Mouse (Mus musculus): Measurements from ENCODE around the gene Tet2. TPM values are rescaled to one million over a fixed set of nuclear protein-coding genes. Genes with fewer than 3 reads are reported as not detected.

Tet2 gene
- total and polyA plus RNA-seq, 2 experiments from 2014 or later, result 17.2 to 46.5 TPM

DNA sequence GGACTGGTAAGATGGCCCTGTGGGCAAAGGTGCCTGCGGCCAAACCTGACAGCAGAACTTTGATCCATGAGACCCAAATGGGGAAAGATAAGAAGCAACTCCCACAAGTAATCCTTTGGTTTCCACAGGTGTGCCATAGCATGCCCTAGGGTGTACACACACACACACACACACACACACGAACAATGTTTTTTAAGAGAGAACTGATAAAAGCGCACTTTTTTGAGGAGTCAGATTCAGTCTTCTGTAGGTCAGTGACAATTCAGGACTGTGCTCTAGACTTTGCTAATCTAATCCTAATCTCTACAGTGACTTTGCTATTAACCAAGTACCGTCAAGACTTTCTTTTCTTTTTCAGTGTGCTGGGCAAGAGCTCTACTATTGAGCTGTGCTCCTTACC is 9.2 kb upstream of the Tet2 start:
- DNase-seq (ENCODE audit: low spot score) (no peak), ATAC-seq (ENCODE audit: low FRiP score) (no peak)
- no peak for TF ChIP-seq CTCF (IDR thresholded peaks at IDR 0.05)
- H3K4me3 ChIP-seq (ENCODE audit: low read depth, low read length), result no peak overlapping the region
- H3K9ac ChIP-seq (replicated peaks; ENCODE audit: low read length, poor library complexity, severe bottlenecking), result no peak overlapping the region
- H3K27me3 ChIP-seq (ENCODE audit: insufficient read depth, low read length), result no peaks in the 10 kb centered on the region
- WGBS, result 94% methylated on average over 4 of the region's 4 CpGs
- H3K4me2 ChIP-seq (ENCODE audit: low read depth, low read length, poor library complexity, severe bottlenecking), result no peak overlapping the region
- H3K9me3 ChIP-seq (ENCODE audit: low read length), result no peaks in the 10 kb centered on the region
- H3K27ac ChIP-seq (ENCODE audit: low read depth, low read length), result no peak overlapping the region
- no peaks in the 10 kb centered on the region for H3K36me3 ChIP-seq (ENCODE audit: insufficient read depth, low read length)
- no peaks in the 10 kb centered on the region for H3K4me1 ChIP-seq (ENCODE audit: insufficient read depth, low read length)

DNA sequence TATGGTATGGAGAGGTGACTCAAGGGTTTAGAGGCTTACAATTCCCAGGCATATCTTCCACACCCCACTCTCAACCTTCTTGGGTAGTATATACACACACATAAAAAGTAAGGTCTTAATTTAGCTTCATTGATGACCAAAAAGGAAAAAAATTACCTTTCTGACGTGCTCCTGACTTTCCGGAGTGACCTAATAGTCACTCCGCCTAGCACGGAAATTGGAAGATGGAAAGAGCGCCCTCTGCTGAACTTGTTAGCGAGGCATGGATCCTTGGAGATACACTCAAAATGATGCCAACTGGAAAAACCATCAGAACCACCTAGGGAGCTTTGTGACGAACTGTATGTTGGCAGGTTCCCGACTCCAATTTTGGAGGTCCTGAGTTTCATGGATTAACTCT is 7.0 kb upstream of the Tet2 start:
- Histone ChIP-seq H3K36me3 (ENCODE audit: insufficient read depth, low read length) (no peaks in the 10 kb centered on the region), H3K9me3 (ENCODE audit: low read length) (no peaks in the 10 kb centered on the region), H3K4me3 (ENCODE audit: low read depth, low read length) (no peak overlapping the region), H3K4me2 (ENCODE audit: low read depth, low read length, poor library complexity, severe bottlenecking) (no peak overlapping the region), H3K27me3 (ENCODE audit: insufficient read depth, low read length) (no peaks in the 10 kb centered on the region), H3K9ac (replicated peaks; ENCODE audit: low read length, poor library complexity, severe bottlenecking) (no peak overlapping the region), H3K4me1 (ENCODE audit: insufficient read depth, low read length) (no peaks in the 10 kb centered on the region), H3K27ac (ENCODE audit: low read depth, low read length) (no peak overlapping the region)
- TF ChIP-seq CTCF (IDR thresholded peaks at IDR 0.05), result peak; percentile 28; the same call in 1 of the 2 replicates
- no peak for DNase-seq (ENCODE audit: low spot score)
- no peak for ATAC-seq (ENCODE audit: low FRiP score)
- WGBS, result 67% methylated on average over 8 of the region's 8 CpGs

DNA sequence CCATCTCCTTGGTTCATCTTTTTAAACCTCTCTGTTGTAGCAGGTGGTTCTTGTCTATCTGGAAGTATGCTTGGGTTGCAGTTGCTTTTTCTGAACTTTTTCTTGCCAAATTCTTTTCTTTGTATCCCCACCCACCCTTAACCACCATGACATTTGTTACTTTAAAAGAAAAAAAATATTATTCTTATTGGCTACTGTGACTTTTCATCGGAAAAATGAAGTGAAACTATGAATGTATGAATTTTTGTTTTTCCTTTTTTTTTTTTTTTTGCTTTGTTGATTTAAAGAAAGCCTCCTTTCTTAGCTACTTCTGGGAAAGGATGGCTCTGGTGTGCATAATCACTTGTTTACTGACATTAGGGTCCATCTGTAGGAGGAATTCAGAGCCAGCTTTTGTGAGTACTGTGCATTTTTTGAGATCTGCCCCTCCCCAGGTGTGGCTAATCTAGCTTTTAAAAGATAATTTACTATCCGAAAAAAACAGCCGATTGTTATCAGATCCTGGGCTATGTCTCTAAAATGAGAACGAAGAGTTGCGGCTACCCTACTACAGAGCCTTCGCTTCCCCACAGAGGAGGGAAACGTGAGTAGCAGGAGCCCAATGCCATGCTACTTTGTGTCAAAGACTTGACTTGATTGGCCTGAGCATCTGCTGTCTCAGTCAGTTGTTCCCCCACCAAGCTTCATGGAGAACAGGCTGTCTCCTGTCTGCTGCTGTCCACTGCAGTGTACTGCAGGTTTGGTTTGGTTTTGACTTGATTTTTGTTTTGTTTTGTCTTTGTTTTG is 4.6 kb upstream of the Tet2 start:
- no peak overlapping the region for H3K4me2 ChIP-seq (ENCODE audit: low read depth, low read length, poor library complexity, severe bottlenecking)
- H3K9me3 ChIP-seq (ENCODE audit: low read length), result no peaks in the 10 kb centered on the region
- ATAC-seq (ENCODE audit: low FRiP score) (no peak), DNase-seq (ENCODE audit: low spot score) (no peak)
- no peak overlapping the region for H3K9ac ChIP-seq (replicated peaks; ENCODE audit: low read length, poor library complexity, severe bottlenecking)
- H3K36me3 ChIP-seq (ENCODE audit: insufficient read depth, low read length), result no peaks in the 10 kb centered on the region
- no peak overlapping the region for H3K27ac ChIP-seq (ENCODE audit: low read depth, low read length)
- H3K27me3 ChIP-seq (ENCODE audit: insufficient read depth, low read length), result no peaks in the 10 kb centered on the region
- no peak for TF ChIP-seq CTCF (IDR thresholded peaks at IDR 0.05)
- H3K4me3 ChIP-seq (ENCODE audit: low read depth, low read length), result no peak overlapping the region
- no peaks in the 10 kb centered on the region for H3K4me1 ChIP-seq (ENCODE audit: insufficient read depth, low read length)
- 73% methylated on average over 7 of the region's 7 CpGs for WGBS

DNA sequence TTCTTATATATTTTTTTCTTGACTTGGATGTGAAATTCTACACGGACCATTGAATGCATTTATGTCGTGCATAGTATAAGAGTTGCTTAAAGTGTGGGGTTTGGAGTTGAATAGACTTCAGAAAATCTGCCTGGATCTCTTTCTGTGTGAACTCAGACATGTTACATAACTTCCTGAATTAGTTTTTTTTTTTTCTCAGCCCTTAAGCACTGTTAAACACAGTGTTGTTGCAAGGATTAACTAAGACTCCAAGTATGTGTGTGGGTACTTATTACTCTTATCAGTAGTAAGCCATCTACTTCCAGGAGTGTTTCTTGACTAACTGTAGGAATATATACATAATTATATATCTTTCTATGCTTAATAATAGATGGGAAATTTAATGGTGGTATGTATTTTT is 3.7 kb upstream of the Tet2 start:
- no peaks in the 10 kb centered on the region for H3K4me1 ChIP-seq (ENCODE audit: insufficient read depth, low read length)

DNA sequence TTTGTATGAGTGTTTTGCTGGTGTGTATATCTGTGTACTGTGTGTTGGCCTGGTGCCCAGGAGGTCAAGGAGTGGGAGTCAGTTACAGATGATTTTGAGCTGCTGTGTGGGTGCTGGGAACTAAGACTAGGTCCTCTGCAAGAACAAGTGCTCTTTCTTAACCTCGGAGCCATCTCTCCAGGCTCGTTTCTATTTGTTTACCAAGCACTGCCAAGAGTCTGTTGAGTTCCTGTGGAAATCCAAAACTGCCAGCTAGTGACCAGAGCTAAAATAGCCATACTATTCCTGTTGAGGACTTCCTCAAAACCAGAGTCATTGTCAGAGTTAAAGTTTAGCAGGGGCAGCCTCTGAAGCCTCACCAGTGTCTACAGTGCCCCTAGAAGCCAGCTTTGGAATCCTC is 1.9 kb upstream of the Tet2 start:
- DNase-seq (ENCODE audit: low spot score) (no peak), ATAC-seq (ENCODE audit: low FRiP score) (no peak)
- WGBS, result 76% methylated on average over 2 of the region's 2 CpGs
- no peak for TF ChIP-seq CTCF (IDR thresholded peaks at IDR 0.05)
- H3K4me1 ChIP-seq (ENCODE audit: insufficient read depth, low read length), result no peaks in the 10 kb centered on the region
- no peak overlapping the region for H3K27ac ChIP-seq (ENCODE audit: low read depth, low read length)
- no peaks in the 10 kb centered on the region for H3K27me3 ChIP-seq (ENCODE audit: insufficient read depth, low read length)
- H3K9me3 ChIP-seq (ENCODE audit: low read length), result no peaks in the 10 kb centered on the region
- no peaks in the 10 kb centered on the region for H3K36me3 ChIP-seq (ENCODE audit: insufficient read depth, low read length)
- H3K4me3 ChIP-seq (ENCODE audit: low read depth, low read length), result no peak overlapping the region
- H3K4me2 ChIP-seq (ENCODE audit: low read depth, low read length, poor library complexity, severe bottlenecking), result no peak overlapping the region
- no peak overlapping the region for H3K9ac ChIP-seq (replicated peaks; ENCODE audit: low read length, poor library complexity, severe bottlenecking)

More for the DNA sequence above, 3.7 kb upstream of the Tet2 start:
- Histone ChIP-seq H3K9me3 (ENCODE audit: low read length) (no peaks in the 10 kb centered on the region), H3K27me3 (ENCODE audit: insufficient read depth, low read length) (no peaks in the 10 kb centered on the region), H3K4me3 (ENCODE audit: low read depth, low read length) (no peak overlapping the region), H3K27ac (ENCODE audit: low read depth, low read length) (no peak overlapping the region), H3K9ac (replicated peaks; ENCODE audit: low read length, poor library complexity, severe bottlenecking) (no peak overlapping the region), H3K4me2 (ENCODE audit: low read depth, low read length, poor library complexity, severe bottlenecking) (no peak overlapping the region), H3K36me3 (ENCODE audit: insufficient read depth, low read length) (no peaks in the 10 kb centered on the region)
- TF ChIP-seq CTCF (IDR thresholded peaks at IDR 0.05), result no peak
- DNase-seq (ENCODE audit: low spot score) (no peak), ATAC-seq (ENCODE audit: low FRiP score) (no peak)
- WGBS, result 86% methylated on average over 2 of the region's 2 CpGs

DNA sequence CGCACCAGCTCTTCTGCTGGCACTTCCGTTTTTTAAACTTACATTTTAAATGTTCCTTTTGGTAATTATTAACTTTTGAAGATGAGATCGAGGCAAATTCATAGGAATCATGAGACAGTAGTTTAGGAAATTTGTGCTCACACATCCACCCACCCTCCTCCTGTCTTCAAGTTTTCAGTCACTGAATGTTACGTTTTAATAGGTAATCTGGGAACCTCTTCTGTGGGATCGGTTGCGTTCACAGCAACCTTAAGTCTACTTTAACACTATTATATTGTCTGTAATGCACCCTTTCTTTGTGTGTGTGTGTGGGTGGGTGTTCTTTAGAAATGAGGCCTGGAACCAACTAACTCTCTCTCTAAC is 346 bp upstream of the Tet2 start:
- H3K9me3 ChIP-seq (ENCODE audit: low read length), result no peaks in the 10 kb centered on the region
- WGBS, result 11% methylated on average over 6 of the region's 6 CpGs
- no peak for TF ChIP-seq CTCF (IDR thresholded peaks at IDR 0.05)
- no peaks in the 10 kb centered on the region for H3K36me3 ChIP-seq (ENCODE audit: insufficient read depth, low read length)
- no peak for ATAC-seq (ENCODE audit: low FRiP score)
- H3K9ac ChIP-seq (replicated peaks; ENCODE audit: low read length, poor library complexity, severe bottlenecking), result peak overlapping the region; percentile 72; the same call in 1 of the 2 replicates
- H3K27me3 ChIP-seq (ENCODE audit: insufficient read depth, low read length), result no peaks in the 10 kb centered on the region
- peak overlapping the region; percentile 79 for H3K4me3 ChIP-seq (ENCODE audit: low read depth, low read length)
- H3K4me1 ChIP-seq (ENCODE audit: insufficient read depth, low read length), result peaks cover 3% of the 10 kb centered on the region; the same call in 1 of the 2 replicates
- 0 out of 2 replicates have a peak overlapping the region, but pooled peaks have one; percentile 90 for H3K27ac ChIP-seq (ENCODE audit: low read depth, low read length)
- no peak for DNase-seq (ENCODE audit: low spot score)
- H3K4me2 ChIP-seq (ENCODE audit: low read depth, low read length, poor library complexity, severe bottlenecking), result peak overlapping the region; percentile 60
